Mouse (Mus musculus) cerebellum, postnatal 10 days (tissue): ENCODE measurements around the gene B3gnt3.
A peak's percentile ranks its signal among the peaks of the same experiment; 100 is the strongest.
"Not testable (repeated sequence)": the region's sequence is repeated elsewhere in the genome, so short reads cannot be mapped to it uniquely, and the experiment has no call there.

Experiments used
- DNase-seq, 2 experiments: peaks; one replicate each; pipeline ENCODE4 v3.0.0; 2021; ENCODE audit warnings: mixed read lengths in 2 of 2

Gene B3gnt3

GRCm38 (mm10) chr8:71701414-71702086 is at the start of gene B3gnt3:
Gene B3gnt3, minus strand, starts transcription at chr8:71701789.
- DNase-seq: peak in 1 of 2 experiments; percentile 12

- not testable (repeated sequence) for DNase-seq
Observed at GRCm38 (mm10) chr8:71749321-71750075, 47.9 kb upstream of the B3gnt3 start.

- not testable (repeated sequence) for DNase-seq
Observed at GRCm38 (mm10) chr8:71747082-71747481, 45.5 kb upstream of the B3gnt3 start.

- no peak for DNase-seq
Observed at GRCm38 (mm10) chr8:71745322-71745721, 43.7 kb upstream of the B3gnt3 start.

- DNase-seq: no peak
Observed at GRCm38 (mm10) chr8:71742783-71743182, 41.2 kb upstream of the B3gnt3 start.

GRCm38 (mm10) chr8:71741687-71742114 is 40.1 kb upstream of the B3gnt3 start:
- peak in 1 of 2 experiments; percentile 33 for DNase-seq

- DNase-seq: no peak
Observed at GRCm38 (mm10) chr8:71741226-71741625, 39.6 kb upstream of the B3gnt3 start.

- not testable (repeated sequence) for DNase-seq
Observed at GRCm38 (mm10) chr8:71738316-71738715, 36.7 kb upstream of the B3gnt3 start.

- peak; percentile 69 to 77 for DNase-seq
Observed at GRCm38 (mm10) chr8:71731652-71732230, 30.2 kb upstream of the B3gnt3 start.

GRCm38 (mm10) chr8:71728826-71729620 is 27.4 kb upstream of the B3gnt3 start:
- peak in 1 of 2 experiments; percentile 67 for DNase-seq

- peak; percentile 83 to 85 for DNase-seq
Observed at GRCm38 (mm10) chr8:71728240-71728785, 26.7 kb upstream of the B3gnt3 start.

- DNase-seq: peak; percentile 93
Observed at GRCm38 (mm10) chr8:71725122-71725924, 23.7 kb upstream of the B3gnt3 start, which contains the start of gene Fcho1. Gene Fcho1, minus strand, starts transcription at chr8:71725716.

GRCm38 (mm10) chr8:71724389-71724788 is 22.8 kb upstream of the B3gnt3 start:
- DNase-seq: no peak

GRCm38 (mm10) chr8:71723047-71723551 is 21.5 kb upstream of the B3gnt3 start:
- no peak for DNase-seq

GRCm38 (mm10) chr8:71719928-71720457 is 18.4 kb upstream of the B3gnt3 start:
- DNase-seq: peak; percentile 58 to 70

GRCm38 (mm10) chr8:71719218-71719617 is 17.6 kb upstream of the B3gnt3 start:
- DNase-seq: peak; percentile 83 to 91

GRCm38 (mm10) chr8:71718252-71718651 is 16.7 kb upstream of the B3gnt3 start:
- DNase-seq: no peak

- DNase-seq: peak in 1 of 2 experiments; percentile 27
Observed at GRCm38 (mm10) chr8:71717096-71717495, 15.5 kb upstream of the B3gnt3 start.

GRCm38 (mm10) chr8:71716561-71717053 is 15.0 kb upstream of the B3gnt3 start:
- no peak for DNase-seq

- DNase-seq: no peak
Observed at GRCm38 (mm10) chr8:71715531-71715930, 13.9 kb upstream of the B3gnt3 start.

GRCm38 (mm10) chr8:71711574-71711973 is 10.0 kb upstream of the B3gnt3 start:
- no peak for DNase-seq
